Mouse (Mus musculus): ENCODE measurements around the gene Tacc2. TPM values are rescaled to one million over a fixed set of nuclear protein-coding genes. Genes with fewer than 3 reads are reported as not detected.

Gene Tacc2
- polyA plus RNA-seq, 1 experiment, result 0.03 TPM

- H3K27me3 ChIP-seq (ENCODE audit: control insufficient read depth), result peaks cover 16% of the 10 kb centered on the region
- TF ChIP-seq GATA1 (IDR thresholded peaks at IDR 0.05; ENCODE audit: low read length) (no peak), TAL1 (IDR thresholded peaks at IDR 0.05; ENCODE audit: low read length) (no peak)
- no peaks in the 10 kb centered on the region for H3K9me3 ChIP-seq (ENCODE audit: control insufficient read depth, low read length)
- no peak overlapping the region for H3K4me3 ChIP-seq (replicated peaks)
- H3K36me3 ChIP-seq (ENCODE audit: control insufficient read depth), result no peaks in the 10 kb centered on the region
- H3K4me1 ChIP-seq (ENCODE audit: control insufficient read depth), result peaks cover 11% of the 10 kb centered on the region
Observed at GRCm38 (mm10) chr7:130648061-130648460, 70.8 kb downstream of the Tacc2 start.

DNA sequence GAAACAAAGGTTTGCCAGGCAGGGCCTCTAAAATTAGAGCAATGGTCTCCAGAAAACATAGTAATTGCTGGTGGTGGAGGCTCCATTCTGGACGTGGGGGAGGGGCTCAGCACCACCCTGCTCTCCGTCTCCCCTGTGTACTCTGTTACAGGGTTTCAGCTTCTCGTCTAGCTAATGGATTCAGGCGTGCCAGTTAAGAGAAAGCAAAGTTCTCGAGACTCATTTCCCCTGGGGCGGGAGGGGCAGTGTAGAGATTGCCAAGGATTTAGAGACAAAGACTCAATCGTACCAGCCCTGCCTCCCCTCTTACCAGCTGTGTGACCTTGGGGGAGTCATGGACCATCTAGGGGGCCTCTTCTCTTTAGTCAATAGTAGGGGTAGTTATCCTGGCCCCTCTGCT lies 72.0 kb downstream of the Tacc2 start:
- Histone ChIP-seq H3K4me1 (ENCODE audit: control insufficient read depth) (peaks cover 11% of the 10 kb centered on the region), H3K9me3 (ENCODE audit: control insufficient read depth, low read length) (no peaks in the 10 kb centered on the region), H3K36me3 (ENCODE audit: control insufficient read depth) (no peaks in the 10 kb centered on the region), H3K27me3 (ENCODE audit: control insufficient read depth) (peaks cover 16% of the 10 kb centered on the region), H3K4me3 (replicated peaks) (no peak overlapping the region)
- TF ChIP-seq GATA1 (IDR thresholded peaks at IDR 0.05; ENCODE audit: low read length), result no peak
- no peak for TF ChIP-seq TAL1 (IDR thresholded peaks at IDR 0.05; ENCODE audit: low read length)

GRCm38 (mm10) chr7:130650621-130651020 lies 73.4 kb downstream of the Tacc2 start:
- TF ChIP-seq TAL1 (IDR thresholded peaks at IDR 0.05; ENCODE audit: low read length), result no peak
- no peak for TF ChIP-seq GATA1 (IDR thresholded peaks at IDR 0.05; ENCODE audit: low read length)
- Histone ChIP-seq H3K9me3 (ENCODE audit: control insufficient read depth, low read length) (no peaks in the 10 kb centered on the region), H3K4me3 (replicated peaks) (no peak overlapping the region), H3K27me3 (ENCODE audit: control insufficient read depth) (peaks cover 13% of the 10 kb centered on the region), H3K36me3 (ENCODE audit: control insufficient read depth) (no peaks in the 10 kb centered on the region), H3K4me1 (ENCODE audit: control insufficient read depth) (peaks cover 9% of the 10 kb centered on the region)

DNA sequence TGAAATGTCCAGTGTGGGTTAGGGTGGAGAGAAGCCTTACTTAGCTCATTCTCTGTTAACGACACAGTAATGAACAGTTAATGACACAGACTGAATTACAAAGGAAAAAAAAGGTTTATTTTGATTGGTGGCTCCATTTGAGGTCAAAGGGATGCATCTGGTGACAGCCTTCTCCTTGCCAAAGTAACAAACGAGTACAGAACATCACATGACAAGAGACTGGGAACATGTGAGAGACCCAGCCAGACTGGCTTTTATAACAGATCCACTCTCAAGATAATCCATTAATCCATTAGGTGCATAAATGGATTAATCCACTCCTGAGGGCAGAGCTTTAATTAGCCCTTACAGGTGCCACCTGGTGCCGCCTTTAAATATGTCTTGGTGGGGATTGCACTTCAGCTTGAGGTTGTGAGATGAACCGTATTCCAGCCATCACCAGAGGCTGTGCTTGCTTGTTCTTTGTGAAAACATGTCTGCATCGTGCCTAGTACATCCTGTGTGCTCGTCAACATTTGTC lies 75.9 kb downstream of the Tacc2 start:
- no peaks in the 10 kb centered on the region for H3K27me3 ChIP-seq (ENCODE audit: control insufficient read depth)
- no peak overlapping the region for H3K4me3 ChIP-seq (replicated peaks)
- no peaks in the 10 kb centered on the region for H3K36me3 ChIP-seq (ENCODE audit: control insufficient read depth)
- no peak for TF ChIP-seq TAL1 (IDR thresholded peaks at IDR 0.05; ENCODE audit: low read length)
- no peaks in the 10 kb centered on the region for H3K9me3 ChIP-seq (ENCODE audit: control insufficient read depth, low read length)
- H3K4me1 ChIP-seq (ENCODE audit: control insufficient read depth), result no peaks in the 10 kb centered on the region

GRCm38 (mm10) chr7:130654562-130654961 lies 77.3 kb downstream of the Tacc2 start:
- H3K4me3 ChIP-seq (replicated peaks), result no peak overlapping the region
- H3K36me3 ChIP-seq (ENCODE audit: control insufficient read depth), result no peaks in the 10 kb centered on the region
- H3K27me3 ChIP-seq (ENCODE audit: control insufficient read depth), result no peaks in the 10 kb centered on the region
- TF ChIP-seq TAL1 (IDR thresholded peaks at IDR 0.05; ENCODE audit: low read length), result no peak
- no peak for TF ChIP-seq GATA1 (IDR thresholded peaks at IDR 0.05; ENCODE audit: low read length)
- H3K4me1 ChIP-seq (ENCODE audit: control insufficient read depth), result no peaks in the 10 kb centered on the region
- H3K9me3 ChIP-seq (ENCODE audit: control insufficient read depth, low read length), result no peaks in the 10 kb centered on the region

- no peak overlapping the region for H3K4me3 ChIP-seq (replicated peaks)
- H3K36me3 ChIP-seq (ENCODE audit: control insufficient read depth), result no peaks in the 10 kb centered on the region
- H3K4me1 ChIP-seq (ENCODE audit: control insufficient read depth), result no peaks in the 10 kb centered on the region
- no peaks in the 10 kb centered on the region for H3K9me3 ChIP-seq (ENCODE audit: control insufficient read depth, low read length)
- no peak for TF ChIP-seq TAL1 (IDR thresholded peaks at IDR 0.05; ENCODE audit: low read length)
- TF ChIP-seq GATA1 (IDR thresholded peaks at IDR 0.05; ENCODE audit: low read length), result no peak
- no peaks in the 10 kb centered on the region for H3K27me3 ChIP-seq (ENCODE audit: control insufficient read depth)
Observed at GRCm38 (mm10) chr7:130656965-130657364, 79.7 kb downstream of the Tacc2 start.

DNA sequence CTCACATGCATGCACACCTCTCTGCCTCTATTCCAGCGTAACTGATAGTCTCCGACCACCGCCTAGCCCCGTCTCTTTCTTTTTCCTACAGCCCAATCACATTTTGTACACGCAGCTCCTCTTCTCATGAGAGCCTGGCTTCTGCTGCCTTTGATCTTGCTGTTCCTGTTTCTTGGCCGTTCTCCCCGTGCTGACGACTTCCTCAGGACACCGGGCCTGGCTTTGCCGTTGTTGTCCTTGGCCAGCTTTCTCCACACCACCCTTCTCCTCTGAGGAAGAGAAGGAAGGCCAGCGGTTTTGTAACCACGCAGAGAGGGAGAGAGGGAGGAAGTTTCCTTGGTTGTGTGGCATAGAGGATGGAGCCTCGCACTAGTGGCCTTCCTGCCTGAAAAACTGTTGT lies 80.5 kb downstream of the Tacc2 start:
- no peak for TF ChIP-seq GATA1 (IDR thresholded peaks at IDR 0.05; ENCODE audit: low read length)
- no peak for TF ChIP-seq TAL1 (IDR thresholded peaks at IDR 0.05; ENCODE audit: low read length)
- H3K4me1 ChIP-seq (ENCODE audit: control insufficient read depth), result no peaks in the 10 kb centered on the region
- H3K27me3 ChIP-seq (ENCODE audit: control insufficient read depth), result no peaks in the 10 kb centered on the region
- no peak overlapping the region for H3K4me3 ChIP-seq (replicated peaks)
- H3K36me3 ChIP-seq (ENCODE audit: control insufficient read depth), result no peaks in the 10 kb centered on the region
- H3K9me3 ChIP-seq (ENCODE audit: control insufficient read depth, low read length), result no peaks in the 10 kb centered on the region; the same call in 1 of the 2 replicates

DNA sequence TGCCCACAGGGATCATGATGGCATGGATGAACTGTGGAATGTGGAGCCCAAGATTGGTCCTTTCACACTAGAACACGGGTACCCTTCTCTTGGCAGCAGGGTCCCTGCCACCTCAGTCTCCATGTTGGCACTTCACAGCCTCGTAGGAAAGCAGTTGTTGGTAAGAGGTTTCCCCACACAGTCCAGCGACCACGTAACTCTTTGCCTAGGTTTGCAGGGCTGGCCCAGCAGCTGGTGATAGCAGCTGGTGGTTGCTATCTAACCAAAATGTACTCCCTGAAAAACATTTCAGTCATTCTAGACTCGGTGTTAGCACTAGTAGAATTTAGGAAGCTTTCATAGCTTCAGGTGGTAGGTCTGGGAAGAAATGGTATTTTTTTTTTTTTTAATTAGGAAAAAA lies 81.9 kb downstream of the Tacc2 start:
- Histone ChIP-seq H3K36me3 (ENCODE audit: control insufficient read depth) (no peaks in the 10 kb centered on the region), H3K4me3 (replicated peaks) (no peak overlapping the region), H3K4me1 (ENCODE audit: control insufficient read depth) (no peaks in the 10 kb centered on the region), H3K27me3 (ENCODE audit: control insufficient read depth) (no peaks in the 10 kb centered on the region), H3K9me3 (ENCODE audit: control insufficient read depth, low read length) (no peaks in the 10 kb centered on the region; the same call in 1 of the 2 replicates)
- TF ChIP-seq GATA1 (IDR thresholded peaks at IDR 0.05; ENCODE audit: low read length) (no peak), TAL1 (IDR thresholded peaks at IDR 0.05; ENCODE audit: low read length) (no peak)

DNA sequence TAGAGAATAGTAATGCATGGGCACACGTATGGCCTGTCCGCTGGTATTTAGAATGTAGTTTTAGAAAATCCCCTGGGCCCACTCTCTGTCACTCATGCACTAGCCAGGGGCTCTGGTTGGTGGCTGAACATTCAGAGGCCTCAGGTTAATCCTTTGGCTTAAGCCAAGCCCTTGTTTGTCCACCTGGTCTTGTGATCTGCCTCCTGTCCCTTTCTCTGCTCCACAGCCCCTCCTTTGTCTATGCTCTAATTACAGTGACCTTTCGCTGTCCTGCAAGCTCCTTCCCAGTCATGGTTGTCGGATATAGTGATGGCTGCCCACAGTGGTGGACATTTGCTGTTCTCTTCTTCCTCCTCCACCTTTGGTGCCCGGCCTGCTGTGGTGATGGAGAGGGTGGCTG lies 85.0 kb downstream of the Tacc2 start:
- Histone ChIP-seq H3K4me3 (replicated peaks) (no peak overlapping the region), H3K27me3 (ENCODE audit: control insufficient read depth) (no peaks in the 10 kb centered on the region), H3K36me3 (ENCODE audit: control insufficient read depth) (no peaks in the 10 kb centered on the region; the same call in 1 of the 2 replicates), H3K9me3 (ENCODE audit: control insufficient read depth, low read length) (peaks cover 2% of the 10 kb centered on the region), H3K4me1 (ENCODE audit: control insufficient read depth) (no peaks in the 10 kb centered on the region)
- TF ChIP-seq GATA1 (IDR thresholded peaks at IDR 0.05; ENCODE audit: low read length) (no peak), TAL1 (IDR thresholded peaks at IDR 0.05; ENCODE audit: low read length) (no peak)

- no peaks in the 10 kb centered on the region for H3K27me3 ChIP-seq (ENCODE audit: control insufficient read depth)
- no peaks in the 10 kb centered on the region for H3K4me1 ChIP-seq (ENCODE audit: control insufficient read depth)
- H3K4me3 ChIP-seq (replicated peaks), result no peak overlapping the region
- TF ChIP-seq TAL1 (IDR thresholded peaks at IDR 0.05; ENCODE audit: low read length) (no peak), GATA1 (IDR thresholded peaks at IDR 0.05; ENCODE audit: low read length) (no peak)
- no peaks in the 10 kb centered on the region; the same call in 1 of the 2 replicates for H3K36me3 ChIP-seq (ENCODE audit: control insufficient read depth)
- H3K9me3 ChIP-seq (ENCODE audit: control insufficient read depth, low read length), result peaks cover 2% of the 10 kb centered on the region
Observed at GRCm38 (mm10) chr7:130662869-130663268, 85.6 kb downstream of the Tacc2 start.
